Mouse (Mus musculus): ENCODE data around the gene Stxbp5.

GRCm38 (mm10) chr10:9829744-9830143 lies 71.1 kb downstream of the Stxbp5 start:
- TF ChIP-seq CTCF (conservative IDR thresholded peaks at IDR 0.05; ENCODE audit: insufficient read depth, insufficient read length, low read depth, low read length) = no peak
- TF ChIP-seq POLR2A (IDR thresholded peaks at IDR 0.05; ENCODE audit: low read depth, low read length) = no peak

All from kidney, adult 2 months (tissue).